Comparison of ENCODE assay signal across 8 mouse cellular contexts in the genomic region with DNA sequence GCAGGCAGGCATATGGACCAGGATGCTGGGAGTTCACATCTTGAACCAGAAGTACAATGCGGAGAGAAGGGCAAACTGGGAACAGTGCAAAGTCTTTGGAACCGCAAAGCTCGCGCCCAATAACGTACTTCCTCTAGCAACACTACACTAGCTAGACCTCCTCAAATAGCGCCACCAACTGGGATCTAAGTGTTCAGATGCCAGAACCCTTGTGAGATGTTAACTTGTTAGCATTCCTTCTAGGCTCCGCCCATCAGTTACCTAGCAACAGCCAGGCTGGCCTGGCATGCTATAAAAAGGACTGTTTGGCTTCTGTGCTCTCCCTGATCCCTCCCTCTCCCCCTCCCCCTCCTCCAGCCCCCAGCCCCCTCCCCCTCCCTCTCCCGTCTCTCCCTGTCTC.
DNase-seq lines count a peak whose midpoint lies in the region; ATAC-seq and TF ChIP-seq lines count a peak whose summit lies in the region.

No protein-coding gene starts in this region.

- in situ Hi-C loops in Patski (cut with MboI; ENCODE audit: low pct_unique_long_range_greater_than_20kb): loop anchor here (25.0 kb wide), 1 partner anchor 824 kb away; no protein-coding TSS in a partner anchor

- H3K4me1 ChIP-seq in heart, embryonic 10.5 days: peaks cover 50% of the 10 kb centered on the region
- H3K4me1 ChIP-seq in heart, adult 2 months (ENCODE audit: control insufficient read depth, insufficient read depth, low read length): peaks cover 16% of the 10 kb centered on the region
- peaks cover 23% of the 10 kb centered on the region for H3K4me1 ChIP-seq in limb, embryonic 14.5 days (ENCODE audit: control insufficient read depth, insufficient read depth, low read length)

- no peak overlapping the region for H3K9ac ChIP-seq in heart, adult 2 months (ENCODE audit: low read depth, low read length)
- no peak overlapping the region for H3K9ac ChIP-seq in limb, embryonic 14.5 days (ENCODE audit: low read depth, low read length, severe bottlenecking)

- no peaks in the 10 kb centered on the region for H3K79me2 ChIP-seq in heart, adult 2 months (replicated peaks; ENCODE audit: control insufficient read depth, insufficient read depth, low read length)

- no peaks in the 10 kb centered on the region for H3K27me3 ChIP-seq in heart, embryonic 10.5 days (ENCODE audit: insufficient read depth, poor library complexity, severe bottlenecking)
- H3K27me3 ChIP-seq in heart, adult 2 months (ENCODE audit: control insufficient read depth, insufficient read depth, low read length): no peaks in the 10 kb centered on the region
- no peaks in the 10 kb centered on the region for H3K27me3 ChIP-seq in Patski
- no peaks in the 10 kb centered on the region for H3K27me3 ChIP-seq in limb, embryonic 14.5 days (ENCODE audit: control insufficient read depth, insufficient read depth, low read length)

- WGBS in heart, embryonic 10.5 days: 32% methylated on average over 7 of the region's 8 CpGs
- 58% methylated on average over 8 of the region's 8 CpGs for WGBS in heart, adult 2 months
- 44% methylated on average over 8 of the region's 8 CpGs for WGBS in limb, embryonic 14.5 days

- CTCF ChIA-PET in Patski (lab: Charles Lee): no interaction called here

- 0 out of 2 replicates have a peak overlapping the region, but pooled peaks have one; percentile 4 for H3K4me2 ChIP-seq in limb, embryonic 14.5 days (replicated peaks; ENCODE audit: low read depth, low read length, severe bottlenecking)

- peak overlapping the region; percentile 28; the same call in 1 of the 2 replicates for H3K4me3 ChIP-seq in heart, embryonic 10.5 days
- H3K4me3 ChIP-seq in heart, adult 2 months: no peak overlapping the region
- no peak overlapping the region for H3K4me3 ChIP-seq in limb, embryonic 14.5 days (replicated peaks; ENCODE audit: low read length)

- intact Hi-C loops in heart, adult 2 months (cut with DNase I): loop anchor here (5.0 kb wide), 1 partner anchor 214 kb away; no protein-coding TSS in a partner anchor

- POLR2A ChIA-PET in Patski (lab: Charles Lee): no interaction called here

- H3K36me3 ChIP-seq in heart, embryonic 10.5 days: no peaks in the 10 kb centered on the region
- 0 out of 2 replicates have a peak, but pooled peaks cover 1% of the 10 kb centered on the region for H3K36me3 ChIP-seq in heart, adult 2 months (ENCODE audit: control insufficient read depth, insufficient read depth, low read length)
- no peaks in the 10 kb centered on the region for H3K36me3 ChIP-seq in limb, embryonic 14.5 days (ENCODE audit: control insufficient read depth, insufficient read depth, low read length)

- peak; percentile 87 for DNase-seq in heart, embryonic 10.5 days (ENCODE audit: low spot score)
- DNase-seq in heart, adult 2 months: no peak
- DNase-seq in Patski (ENCODE audit: low read depth, low spot score): no peak
- peak; percentile 59 for DNase-seq in heart, postnatal 4 days
- peak; percentile 74 for DNase-seq in limb, embryonic 14.5 days (ENCODE audit: low spot score)
- DNase-seq in retina, embryonic 14.5 days (ENCODE audit: low spot score): peak; percentile 71
- DNase-seq in spleen, adult 12 weeks (ENCODE audit: low spot score): no peak
- DNase-seq in ovary, postnatal 14 days (ENCODE audit: low spot score): no peak

- H3K27ac ChIP-seq in heart, embryonic 10.5 days: peak overlapping the region; percentile 80
- H3K27ac ChIP-seq in heart, adult 2 months: no peak overlapping the region
- H3K27ac ChIP-seq in limb, embryonic 14.5 days (replicated peaks; ENCODE audit: low read depth, low read length): no peak overlapping the region

- TF ChIP-seq EP300 in heart, adult 2 months (IDR thresholded peaks at IDR 0.05; ENCODE audit: insufficient read depth, low read depth, low read length): no peak

- TF ChIP-seq CTCF in heart, adult 2 months (IDR thresholded peaks at IDR 0.05): no peak; the same call in 1 of the 2 replicates
- peak; percentile 23 for TF ChIP-seq CTCF in Patski (IDR thresholded peaks at IDR 0.05)

- no peak for TF ChIP-seq POLR2A in heart, adult 2 months (IDR thresholded peaks at IDR 0.05; ENCODE audit: insufficient read depth, low read depth, low read length)
- no peak for TF ChIP-seq POLR2A in limb, embryonic 14.5 days (IDR thresholded peaks at IDR 0.05; ENCODE audit: borderline replicate concordance, extremely low read depth, insufficient read depth, insufficient read length)

- H3K9me3 ChIP-seq in heart, embryonic 10.5 days: no peaks in the 10 kb centered on the region
- no peaks in the 10 kb centered on the region for H3K9me3 ChIP-seq in limb, embryonic 14.5 days (ENCODE audit: control insufficient read depth, low read length)

- ATAC-seq in Patski: no peak
- ATAC-seq in limb, embryonic 14.5 days (ENCODE audit: low FRiP score, low read depth): 0 out of 2 replicates have a peak, but pooled peaks have one; percentile 16

Comparison
In these comparisons a context has a peak if more than half of its experiments do, and no peak if none do; other contexts are left out.
1. DNase-seq: peak in heart, embryonic 10.5 days (single experiment), heart, postnatal 4 days (single experiment), limb, embryonic 14.5 days (single experiment) and retina, embryonic 14.5 days (single experiment); none in heart, adult 2 months (0 of 2), Patski (single experiment), spleen, adult 12 weeks (single experiment) and ovary, postnatal 14 days (single experiment).